13 mouse cellular contexts compared by ENCODE assay signal in the genomic region with DNA sequence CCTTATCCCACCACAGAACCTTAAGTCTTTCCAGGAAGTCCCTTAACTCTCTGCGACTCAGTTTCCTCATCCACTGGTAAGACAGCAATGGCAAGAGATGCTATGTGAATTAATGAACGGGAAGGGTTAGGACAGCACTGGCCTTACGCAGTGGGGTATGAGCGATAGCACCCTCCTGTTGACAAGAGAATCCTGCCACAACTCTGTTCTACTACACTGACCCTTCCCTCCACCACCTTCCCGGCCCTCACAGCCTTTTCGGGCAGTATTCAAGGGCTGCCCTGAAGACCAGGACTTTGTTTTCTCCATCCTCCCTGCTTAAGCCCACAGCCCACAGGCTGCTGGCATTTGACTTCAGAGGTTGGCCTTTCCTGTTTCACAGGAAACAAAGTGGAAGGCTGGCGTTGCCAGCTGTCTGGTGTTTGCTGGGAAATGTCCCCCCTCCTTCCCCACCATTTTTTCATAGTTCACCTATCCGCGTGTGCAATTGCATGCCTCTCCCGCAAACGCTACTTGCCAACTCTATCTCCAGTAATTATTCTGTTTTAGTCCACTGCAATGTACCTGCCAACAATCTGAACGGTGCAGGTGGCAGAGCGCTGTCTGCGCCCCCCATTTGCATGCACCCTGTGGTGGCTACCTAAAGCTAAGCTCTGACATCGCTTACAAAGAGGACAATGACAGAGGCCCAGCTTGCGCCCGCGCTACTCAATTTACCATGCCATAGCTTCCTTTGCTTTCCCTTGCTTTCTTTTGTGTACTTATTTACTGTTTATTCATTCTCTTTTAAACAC.
DNase-seq lines count a peak whose midpoint lies in the region; ATAC-seq lines count a peak whose summit lies in the region.
"Had no signal": no experiment of that assay in that cellular context is flagged by ENCODE, and none has a peak within 500 bp of the region (broad histone marks: within the 10 kb centered on the region; RNA-seq: fewer than 3 reads in every experiment).

No protein-coding gene starts in this region.

- H3K9me3 ChIP-seq in forebrain, embryonic 15.5 days: no peaks in the 10 kb centered on the region
- no peaks in the 10 kb centered on the region for H3K9me3 ChIP-seq in midbrain, embryonic 12.5 days
- H3K9me3 ChIP-seq: limb, embryonic 15.5 days had no signal

- peak overlapping the region; percentile 17; the same call in 1 of the 2 replicates for H3K4me3 ChIP-seq in forebrain, embryonic 15.5 days
- 0 out of 2 replicates have a peak overlapping the region, but pooled peaks have one; percentile 7 for H3K4me3 ChIP-seq in midbrain, embryonic 12.5 days
- H3K4me3 ChIP-seq: limb, embryonic 15.5 days had no signal

- H3K36me3 ChIP-seq in forebrain, embryonic 15.5 days: no peaks in the 10 kb centered on the region
- H3K36me3 ChIP-seq in midbrain, embryonic 12.5 days: no peaks in the 10 kb centered on the region
- H3K36me3 ChIP-seq: limb, embryonic 15.5 days had no signal

- no peak overlapping the region for H3K9ac ChIP-seq in forebrain, embryonic 15.5 days (replicated peaks)
- no peak overlapping the region for H3K9ac ChIP-seq in midbrain, embryonic 12.5 days (replicated peaks)
- H3K9ac ChIP-seq: limb, embryonic 15.5 days had no signal

- whole genome bisulfite sequencing in forebrain, embryonic 15.5 days: 19% methylated on average over 18 of the region's 18 CpGs
- 17% methylated on average over 18 of the region's 18 CpGs for WGBS in midbrain, embryonic 12.5 days

- H3K27ac ChIP-seq in forebrain, embryonic 15.5 days (replicated peaks): no peak overlapping the region
- H3K27ac ChIP-seq in midbrain, embryonic 12.5 days (replicated peaks): no peak overlapping the region
- H3K27ac ChIP-seq: limb, embryonic 15.5 days had no signal

- H3K4me1 ChIP-seq in forebrain, embryonic 15.5 days: peaks cover 7% of the 10 kb centered on the region
- H3K4me1 ChIP-seq in midbrain, embryonic 12.5 days: peaks cover 8% of the 10 kb centered on the region
- H3K4me1 ChIP-seq: limb, embryonic 15.5 days had no signal

- peak; percentile 11 to 31 for DNase-seq in cerebellum, postnatal 10 days
- DNase-seq in cerebellum, postnatal 25 days: no peak
- peak; percentile 41 for DNase-seq in R1 (ENCODE audit: low read depth, low spot score)
- no peak for DNase-seq in frontal cortex, postnatal 36 days (ENCODE audit: low spot score in 2 of 2)
- DNase-seq in gastrocnemius, adult 8-10 months (ENCODE audit: low spot score in 2 of 2): no peak
- DNase-seq: adrenal gland, adult 2 months; cerebellum, adult 11 months; thymus, adult 2 months had no signal

- H3K4me2 ChIP-seq in forebrain, embryonic 15.5 days (replicated peaks): peak overlapping the region; percentile 41
- H3K4me2 ChIP-seq in midbrain, embryonic 12.5 days (replicated peaks): peak overlapping the region; percentile 51
- H3K4me2 ChIP-seq: limb, embryonic 15.5 days had no signal

- peak; percentile 58; the same call in 1 of the 2 replicates for ATAC-seq in forebrain, embryonic 15.5 days (replicated peaks)
- peak; percentile 68; the same call in 1 of the 2 replicates for ATAC-seq in midbrain, embryonic 12.5 days (ENCODE audit: low FRiP score, low read depth)
- ATAC-seq in cerebellum, adult (ENCODE audit: insufficient number of reproducible peaks, low FRiP score, low TSS enrichment): no peak
- ATAC-seq: intestine, embryonic 16.5 days had no signal

- H3K27me3 ChIP-seq in forebrain, embryonic 15.5 days: no peaks in the 10 kb centered on the region
- H3K27me3 ChIP-seq in midbrain, embryonic 12.5 days: peaks cover 12% of the 10 kb centered on the region
- H3K27me3 ChIP-seq: limb, embryonic 15.5 days had no signal

Comparison
In these comparisons a context has a peak if more than half of its experiments do, and no peak if none do; other contexts are left out.
1. DNase-seq: peak in cerebellum, postnatal 10 days (2 of 2) and R1 (single experiment); none in cerebellum, postnatal 25 days (0 of 2), frontal cortex, postnatal 36 days (0 of 2) and gastrocnemius, adult 8-10 months (0 of 2).